Mouse (Mus musculus) stomach, postnatal 0 days (tissue): ENCODE results near the gene Zfp462. TPM values are rescaled to one million over a fixed set of nuclear protein-coding genes. Genes with fewer than 3 reads are reported as not detected.

ENCODE experiments used
- ATAC-seq: fragments of 200-750 bp; cut with Nextera tagmentation; 2 replicates; pipeline ENCODE4 v1.8.0; 2017; ENCODE audit not compliant: low FRiP score, low TSS enrichment
- DNase-seq: peaks from one replicate; pipeline ENCODE4 v3.0.0-alpha.2; 2016; ENCODE audit warnings: low spot score
- H3K27ac ChIP-seq: fragments of 300-500 bp; sonication (generic); replicated peaks from 2 replicates; pipeline ENCODE4 v1.5.1; 2014; ENCODE audit warnings: mild to moderate bottlenecking, control low read depth
- H3K27me3 ChIP-seq: fragments of 300-500 bp; sonication (generic); 2 replicates; pipeline ENCODE4 v1.6.1; 2014; ENCODE audit warnings: low read length; ENCODE audit not compliant: control insufficient read depth, insufficient read depth
- H3K36me3 ChIP-seq: fragments of 300-500 bp; sonication (generic); 2 replicates; pipeline ENCODE4 v1.6.1; 2014; ENCODE audit warnings: low read length, mixed read lengths; ENCODE audit not compliant: control insufficient read depth, insufficient read depth
- H3K4me1 ChIP-seq: fragments of 300-500 bp; sonication (generic); replicated peaks from 2 replicates; pipeline ENCODE4 v1.6.1; 2014; ENCODE audit warnings: antibody characterized with exemption; ENCODE audit not compliant: control insufficient read depth, insufficient read depth
- H3K4me2 ChIP-seq: fragments of 300-500 bp; sonication (generic); replicated peaks from 2 replicates; pipeline ENCODE4 v1.6.1; 2014; ENCODE audit warnings: low read depth, mild to moderate bottlenecking, control low read depth, moderate library complexity
- H3K4me3 ChIP-seq: fragments of 300-500 bp; sonication (generic); 2 replicates; pipeline ENCODE4 v1.5.1; 2014; ENCODE audit warnings: low read depth, low read length, control low read depth
- H3K9ac ChIP-seq: fragments of 300-500 bp; sonication (generic); 2 replicates; pipeline ENCODE4 v1.6.1; 2014; ENCODE audit warnings: mild to moderate bottlenecking, low read length, control low read depth, mixed read lengths
- H3K9me3 ChIP-seq: fragments of 300-500 bp; sonication (generic); 2 replicates; pipeline ENCODE4 v1.6.1; 2016; ENCODE audit warnings: low read length; ENCODE audit not compliant: control insufficient read depth
- CTCF ChIP-seq: IDR thresholded peaks from 2 replicates; pipeline ENCODE4 v1.5.1; 2016; ENCODE audit warnings: antibody characterized with exemption, low read depth, mild to moderate bottlenecking, moderate library complexity
- EP300 ChIP-seq: optimal IDR thresholded peaks from 2 replicates; pipeline ENCODE3; 2016; ENCODE audit warnings: antibody characterized with exemption
- WGBS: fragments of 180-500 bp; shearing (Covaris S2); extraction: QIAGEN DNeasy Blood & Tissue Kit; methylation state at CpG from one replicate; pipeline ENCODE4 v1.1.7; 2014; 5-methylcytosine and 5-hydroxymethylcytosine counted together
- polyA plus RNA-seq: library from polyadenylated mRNA; unstranded; fragments of >200 nt; fragmentation: Nextera tagmentation; extraction: Ambion mirVana; gene quantifications from 2 replicates; pipeline ENCODE4 v1.2.1, GENCODE M21; 2015

Gene Zfp462
- polyA plus RNA-seq, 1 experiment from 2014 or later: 1.1 TPM

DNA sequence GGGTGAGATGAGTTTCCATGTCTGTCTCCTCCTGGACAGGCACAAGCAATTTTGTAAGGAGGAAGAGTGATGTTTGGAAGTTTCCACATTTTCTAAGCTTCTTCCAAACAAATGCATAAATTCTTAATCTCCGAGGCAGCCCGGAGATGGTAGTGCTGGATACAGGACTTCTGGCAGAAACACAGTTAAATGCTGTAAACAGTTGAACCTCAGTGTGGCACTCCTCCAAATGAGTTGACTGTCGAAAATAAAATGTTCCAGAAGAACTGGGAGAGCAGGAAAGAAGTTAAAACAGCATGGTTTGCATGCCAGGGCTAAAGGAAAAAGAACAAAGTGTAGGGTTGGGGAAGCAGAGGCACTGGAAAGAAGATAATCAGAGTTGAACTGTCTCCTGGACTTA, 9.6 kb downstream of the Zfp462 start:
- 24% methylated on average over 3 of the region's 3 CpGs for WGBS
- Histone ChIP-seq H3K9me3 (no peaks in the 10 kb centered on the region), H3K4me3 (no peak overlapping the region), H3K4me1 (peaks cover 8% of the 10 kb centered on the region), H3K9ac (no peak overlapping the region), H3K4me2 (0 out of 2 replicates have a peak overlapping the region, but pooled peaks have one; percentile 6), H3K27ac (peak overlapping the region; percentile 49; the same call in 1 of the 2 replicates), H3K27me3 (no peaks in the 10 kb centered on the region), H3K36me3 (no peaks in the 10 kb centered on the region)
- TF ChIP-seq EP300: no peak
- 0 out of 2 replicates have a peak, but pooled peaks have one; percentile 9 for TF ChIP-seq CTCF
- DNase-seq (no peak), ATAC-seq (peak; percentile 35; the same call in 1 of the 2 replicates)

DNA sequence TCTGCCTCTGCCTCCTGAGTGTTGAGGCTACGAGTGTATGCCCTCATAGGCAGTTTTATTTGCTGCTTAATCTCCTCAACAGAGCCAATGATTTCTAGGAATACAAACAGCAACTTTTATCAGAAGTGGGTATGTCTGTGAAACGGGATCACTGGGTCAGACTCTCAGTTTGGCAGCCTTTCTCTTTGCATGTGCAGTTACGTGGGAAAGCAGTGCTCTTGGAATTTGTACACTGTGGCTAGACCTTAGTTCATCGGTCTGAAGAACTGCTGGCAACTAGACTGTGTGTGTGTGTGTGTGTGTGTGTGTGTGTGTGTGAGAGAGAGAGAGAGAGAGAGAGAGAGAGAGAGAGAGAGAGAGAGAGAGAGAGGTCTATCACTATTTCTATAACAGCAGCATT, 15.9 kb downstream of the Zfp462 start:
- DNase-seq (no peak), ATAC-seq (no peak)
- H3K27me3 ChIP-seq: no peaks in the 10 kb centered on the region
- H3K9ac ChIP-seq: no peak overlapping the region
- 51% methylated on average over 4 of the region's 4 CpGs for WGBS
- H3K4me3 ChIP-seq: no peak overlapping the region
- no peak overlapping the region for H3K27ac ChIP-seq
- 0 out of 2 replicates have a peak, but pooled peaks cover 3% of the 10 kb centered on the region for H3K4me1 ChIP-seq
- H3K9me3 ChIP-seq: no peaks in the 10 kb centered on the region
- no peak overlapping the region for H3K4me2 ChIP-seq
- TF ChIP-seq CTCF (no peak), EP300 (no peak)
- H3K36me3 ChIP-seq: no peaks in the 10 kb centered on the region

DNA sequence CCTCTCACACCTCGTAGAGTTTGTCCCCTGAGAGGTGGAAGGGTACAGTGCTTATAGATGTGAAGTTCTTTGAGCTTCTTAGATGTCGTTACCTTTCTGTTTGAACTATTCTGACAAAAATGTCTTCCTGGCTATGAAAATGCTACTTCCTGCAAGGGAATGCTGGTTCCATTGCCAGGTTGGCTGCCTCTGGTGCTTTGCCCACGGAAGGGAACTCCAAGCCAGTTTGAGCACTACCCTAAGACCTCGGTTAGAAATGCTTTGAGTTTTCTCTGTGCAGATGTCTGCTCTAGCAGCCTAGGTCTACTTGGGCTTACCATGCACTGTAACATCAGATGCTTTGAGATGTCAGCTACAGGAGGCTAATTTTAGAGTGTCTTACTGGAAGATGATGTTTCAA, 17.3 kb downstream of the Zfp462 start:
- no peaks in the 10 kb centered on the region for H3K9me3 ChIP-seq
- H3K27ac ChIP-seq: no peak overlapping the region
- no peaks in the 10 kb centered on the region for H3K36me3 ChIP-seq
- no peak overlapping the region for H3K9ac ChIP-seq
- no peak for TF ChIP-seq EP300
- TF ChIP-seq CTCF: no peak
- no peak for DNase-seq
- H3K27me3 ChIP-seq: no peaks in the 10 kb centered on the region
- H3K4me3 ChIP-seq: no peak overlapping the region
- WGBS: 86% methylated on average over 4 of the region's 4 CpGs
- ATAC-seq: no peak
- no peak overlapping the region for H3K4me2 ChIP-seq
- H3K4me1 ChIP-seq: 0 out of 2 replicates have a peak, but pooled peaks cover 3% of the 10 kb centered on the region

DNA sequence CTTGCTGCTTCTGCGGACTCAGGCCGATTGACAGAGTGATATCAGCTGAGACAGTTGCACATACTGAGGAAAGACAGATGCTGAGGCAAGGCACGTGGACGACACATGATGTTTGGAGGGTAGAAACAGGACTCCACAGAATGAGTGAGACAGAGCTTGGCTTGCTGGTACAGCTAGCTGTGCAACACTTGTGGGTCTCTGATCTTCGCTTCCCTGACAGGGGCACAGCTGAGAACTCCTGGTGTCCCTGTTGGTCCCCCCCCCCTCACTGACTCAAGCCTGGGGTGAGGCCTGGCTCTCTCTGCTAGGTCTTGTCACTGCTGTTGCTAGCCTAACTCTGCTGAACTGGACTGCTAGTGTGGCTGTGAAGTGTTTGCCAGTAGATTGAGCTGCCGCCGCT, 18.7 kb downstream of the Zfp462 start:
- no peak for ATAC-seq
- Histone ChIP-seq H3K4me3 (no peak overlapping the region), H3K9ac (no peak overlapping the region), H3K4me2 (no peak overlapping the region), H3K27ac (no peak overlapping the region), H3K9me3 (no peaks in the 10 kb centered on the region), H3K4me1 (0 out of 2 replicates have a peak, but pooled peaks cover 3% of the 10 kb centered on the region), H3K36me3 (no peaks in the 10 kb centered on the region), H3K27me3 (no peaks in the 10 kb centered on the region)
- DNase-seq: no peak
- no peak for TF ChIP-seq CTCF
- TF ChIP-seq EP300: no peak
- WGBS: 79% methylated on average over 7 of the region's 7 CpGs

DNA sequence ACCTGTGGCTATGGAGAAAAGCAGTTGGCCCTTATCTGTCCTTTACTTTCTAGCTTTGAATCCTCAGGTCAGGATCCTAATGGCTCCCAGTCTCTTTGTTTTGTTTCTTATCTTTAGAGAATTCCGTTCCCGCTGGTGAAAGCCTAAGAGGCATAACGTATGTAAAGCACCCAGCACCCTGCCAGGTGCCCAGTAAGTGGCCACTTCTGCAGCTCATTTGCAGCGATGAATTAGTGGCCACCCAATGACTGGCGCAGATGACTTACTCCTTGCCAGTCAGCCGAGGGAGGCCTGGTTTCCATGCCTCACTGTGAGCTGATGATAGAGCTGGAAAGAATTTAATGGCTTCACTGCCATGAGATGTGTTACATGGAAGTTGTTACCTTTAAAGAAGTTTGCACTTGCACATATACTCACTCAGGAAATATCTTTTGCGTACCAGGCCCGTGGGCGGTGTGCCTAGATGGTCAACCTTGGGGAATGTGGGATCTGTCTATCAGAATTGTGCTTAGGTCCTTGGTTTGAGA, 20.4 kb downstream of the Zfp462 start:
- TF ChIP-seq EP300 (no peak), CTCF (no peak)
- no peaks in the 10 kb centered on the region for H3K9me3 ChIP-seq
- DNase-seq: no peak
- no peak overlapping the region for H3K27ac ChIP-seq
- ATAC-seq: no peak
- H3K4me3 ChIP-seq: no peak overlapping the region
- 73% methylated on average over 9 of the region's 9 CpGs for WGBS
- no peaks in the 10 kb centered on the region for H3K36me3 ChIP-seq
- no peaks in the 10 kb centered on the region for H3K27me3 ChIP-seq
- no peak overlapping the region for H3K4me2 ChIP-seq
- no peak overlapping the region for H3K9ac ChIP-seq
- 0 out of 2 replicates have a peak, but pooled peaks cover 3% of the 10 kb centered on the region for H3K4me1 ChIP-seq

DNA sequence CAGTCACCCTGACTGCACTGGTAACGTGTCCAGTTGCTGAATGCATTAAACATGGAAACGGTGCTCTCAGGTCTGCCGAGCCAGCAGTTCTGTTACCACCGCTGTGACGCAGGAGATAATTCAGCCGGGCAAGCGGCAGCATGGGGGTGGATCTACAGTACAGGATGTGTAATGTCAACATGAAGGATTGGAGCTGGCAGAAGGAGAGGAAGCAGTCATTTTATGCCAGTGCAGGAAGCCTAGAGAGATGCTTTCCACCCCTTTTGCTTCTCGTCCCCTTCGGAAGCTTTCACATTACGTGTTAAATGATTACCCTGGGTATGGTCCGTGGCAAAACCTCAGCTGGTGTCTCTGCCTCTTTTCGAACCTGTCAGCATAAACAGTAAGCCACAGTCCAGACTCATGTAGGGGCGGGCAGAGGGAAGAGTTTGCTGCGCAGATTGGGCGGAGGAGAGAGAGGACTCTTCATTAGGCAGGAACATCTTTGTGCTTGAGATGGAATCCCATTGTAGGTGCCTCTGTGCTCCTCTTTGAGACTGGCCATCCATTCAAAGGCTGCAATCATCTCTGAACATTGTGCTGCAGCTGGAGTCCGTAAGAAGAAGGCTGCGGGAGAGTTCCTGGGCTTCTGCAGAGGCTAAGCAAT, 21.4 kb downstream of the Zfp462 start:
- Histone ChIP-seq H3K4me3 (no peak overlapping the region), H3K4me2 (peak overlapping the region; percentile 46), H3K36me3 (no peaks in the 10 kb centered on the region), H3K4me1 (0 out of 2 replicates have a peak, but pooled peaks cover 3% of the 10 kb centered on the region), H3K27ac (peak overlapping the region; percentile 56), H3K9ac (peak overlapping the region; percentile 18; the same call in 1 of the 2 replicates), H3K9me3 (no peaks in the 10 kb centered on the region), H3K27me3 (no peaks in the 10 kb centered on the region)
- peak; percentile 80 for ATAC-seq
- TF ChIP-seq CTCF (no peak), EP300 (no peak)
- peak; percentile 48 for DNase-seq
- 33% methylated on average over 17 of the region's 17 CpGs for WGBS
